Mouse (Mus musculus) liver, embryonic 15.5 days (tissue): ENCODE results near the gene Xxylt1. TPM values are rescaled to one million over a fixed set of nuclear protein-coding genes. Genes with fewer than 3 reads are reported as not detected.

Experiments
- ATAC-seq: fragments of 200-750 bp; cut with Nextera tagmentation; 2 replicates; pipeline ENCODE4 v1.8.0; 2017; ENCODE audit warnings: moderate number of reproducible peaks, mild to moderate bottlenecking, moderate library complexity; ENCODE audit not compliant: insufficient read depth
- H3K27ac ChIP-seq: fragments of 300-500 bp; sonication (generic); replicated peaks from 2 replicates; pipeline ENCODE4 v1.5.1; 2015; ENCODE audit warnings: mild to moderate bottlenecking, inconsistent platforms
- H3K27me3 ChIP-seq: fragments of 300-500 bp; sonication (generic); 2 replicates; pipeline ENCODE4 v1.6.1; 2015; ENCODE audit warnings: mild to moderate bottlenecking, inconsistent platforms
- H3K36me3 ChIP-seq: fragments of 300-500 bp; sonication (generic); replicated peaks from 2 replicates; pipeline ENCODE4 v1.6.1; 2015; ENCODE audit warnings: moderate library complexity, mild to moderate bottlenecking, inconsistent platforms
- H3K4me1 ChIP-seq: fragments of 300-500 bp; sonication (generic); replicated peaks from 2 replicates; pipeline ENCODE4 v1.6.1; 2015; ENCODE audit warnings: inconsistent platforms
- H3K4me2 ChIP-seq: fragments of 300-500 bp; sonication (generic); 2 replicates; pipeline ENCODE4 v1.6.1; 2015; ENCODE audit warnings: moderate library complexity, mild to moderate bottlenecking, inconsistent platforms
- H3K4me3 ChIP-seq: fragments of 300-500 bp; sonication (generic); replicated peaks from 2 replicates; pipeline ENCODE4 v1.5.1; 2015; ENCODE audit warnings: mild to moderate bottlenecking, inconsistent platforms
- H3K9ac ChIP-seq: fragments of 300-500 bp; sonication (generic); 2 replicates; pipeline ENCODE4 v1.6.1; 2015; ENCODE audit warnings: moderate library complexity, mild to moderate bottlenecking, inconsistent platforms
- H3K9me3 ChIP-seq: fragments of 300-500 bp; sonication (generic); replicated peaks from 2 replicates; pipeline ENCODE4 v1.6.1; 2016; ENCODE audit warnings: inconsistent platforms
- WGBS: fragments of 180-500 bp; shearing (Covaris S2); methylation state at CpG from one replicate; pipeline ENCODE4 v1.1.7; 2015; ENCODE audit warnings: mixed read lengths; ENCODE audit not compliant: insufficient replicate concordance; 5-methylcytosine and 5-hydroxymethylcytosine counted together
- polyA plus RNA-seq: library from polyadenylated mRNA; unstranded; fragments of >200 nt; fragmentation: Nextera tagmentation; extraction: Ambion mirVana; gene quantifications from 2 replicates; pipeline ENCODE4 v1.2.1, GENCODE M21; 2015

Xxylt1 gene
- 1.7 and 1.8 TPM in 2 replicates for polyA plus RNA-seq

GRCm38 (mm10) chr16:31081125-31081664 is at the start of gene Xxylt1:
Gene Xxylt1, minus strand, starts transcription at chr16:31081432.
- Histone ChIP-seq H3K4me1 (peaks cover 23% of the 10 kb centered on the region), H3K27ac (peak within 1 kb of the TSS; percentile 74), H3K9ac (peak within 1 kb of the TSS; percentile 59), H3K4me2 (peak within 1 kb of the TSS; percentile 98), H3K36me3 (0 out of 2 replicates have a peak, but pooled peaks cover 3% of the 10 kb centered on the region), H3K4me3 (peak within 1 kb of the TSS; percentile 75), H3K27me3 (no peaks in the 10 kb centered on the region), H3K9me3 (no peaks in the 10 kb centered on the region)
- under 1% methylated on average over 54 of the region's 54 CpGs for WGBS
- ATAC-seq = peak; percentile 93

GRCm38 (mm10) chr16:31128116-31128515 is 46.9 kb upstream of the Xxylt1 start:
- no peaks in the 10 kb centered on the region for H3K27me3 ChIP-seq
- WGBS = 71% methylated on average over 5 of the region's 5 CpGs

GRCm38 (mm10) chr16:31124991-31125390 is 43.8 kb upstream of the Xxylt1 start:
- no peak for ATAC-seq
- 81% methylated on average over 5 of the region's 5 CpGs for WGBS
- H3K4me2 ChIP-seq = no peak overlapping the region
- no peak overlapping the region for H3K27ac ChIP-seq
- H3K4me3 ChIP-seq = no peak overlapping the region
- H3K36me3 ChIP-seq = peaks cover 17% of the 10 kb centered on the region
- H3K27me3 ChIP-seq = no peaks in the 10 kb centered on the region
- no peak overlapping the region for H3K9ac ChIP-seq
- no peaks in the 10 kb centered on the region for H3K9me3 ChIP-seq
- H3K4me1 ChIP-seq = no peaks in the 10 kb centered on the region

More at GRCm38 (mm10) chr16:31128116-31128515, 46.9 kb upstream of the Xxylt1 start:
- Histone ChIP-seq H3K4me1 (no peaks in the 10 kb centered on the region), H3K4me2 (no peak overlapping the region), H3K27ac (no peak overlapping the region), H3K4me3 (no peak overlapping the region), H3K9me3 (no peaks in the 10 kb centered on the region), H3K9ac (no peak overlapping the region), H3K36me3 (peaks cover 15% of the 10 kb centered on the region)
- no peak for ATAC-seq

GRCm38 (mm10) chr16:31121612-31122011 is 40.4 kb upstream of the Xxylt1 start:
- no peaks in the 10 kb centered on the region for H3K9me3 ChIP-seq
- whole genome bisulfite sequencing = 80% methylated on average over 6 of the region's 6 CpGs
- H3K4me3 ChIP-seq = no peak overlapping the region
- no peak overlapping the region for H3K4me2 ChIP-seq
- H3K4me1 ChIP-seq = no peaks in the 10 kb centered on the region
- no peak overlapping the region for H3K27ac ChIP-seq
- no peaks in the 10 kb centered on the region for H3K27me3 ChIP-seq
- no peak for ATAC-seq
- H3K9ac ChIP-seq = no peak overlapping the region
- H3K36me3 ChIP-seq = peaks cover 18% of the 10 kb centered on the region; the same call in 1 of the 2 replicates

- no peak for ATAC-seq
- H3K9ac ChIP-seq = no peak overlapping the region
- no peaks in the 10 kb centered on the region for H3K4me1 ChIP-seq
Observed at GRCm38 (mm10) chr16:31113596-31113995, 32.4 kb upstream of the Xxylt1 start.

GRCm38 (mm10) chr16:31101352-31101751 is 20.1 kb upstream of the Xxylt1 start:
- ATAC-seq = no peak
- H3K4me3 ChIP-seq = no peak overlapping the region
- H3K36me3 ChIP-seq = peaks cover 38% of the 10 kb centered on the region
- no peak overlapping the region for H3K27ac ChIP-seq
- no peaks in the 10 kb centered on the region for H3K4me1 ChIP-seq
- H3K4me2 ChIP-seq = no peak overlapping the region
- WGBS = 77% methylated on average over 2 of the region's 2 CpGs
- no peaks in the 10 kb centered on the region for H3K9me3 ChIP-seq
- no peaks in the 10 kb centered on the region for H3K27me3 ChIP-seq
- no peak overlapping the region for H3K9ac ChIP-seq

More at GRCm38 (mm10) chr16:31113596-31113995, 32.4 kb upstream of the Xxylt1 start:
- H3K9me3 ChIP-seq = no peaks in the 10 kb centered on the region
- H3K27me3 ChIP-seq = no peaks in the 10 kb centered on the region
- H3K4me3 ChIP-seq = no peak overlapping the region
- H3K27ac ChIP-seq = no peak overlapping the region
- peaks cover 44% of the 10 kb centered on the region for H3K36me3 ChIP-seq
- H3K4me2 ChIP-seq = no peak overlapping the region

- 87% methylated on average over 1 of the region's 1 CpGs for WGBS
- Histone ChIP-seq H3K4me3 (no peak overlapping the region), H3K36me3 (peaks cover 40% of the 10 kb centered on the region), H3K4me2 (no peak overlapping the region), H3K9ac (no peak overlapping the region), H3K4me1 (no peaks in the 10 kb centered on the region), H3K27ac (no peak overlapping the region), H3K27me3 (no peaks in the 10 kb centered on the region), H3K9me3 (no peaks in the 10 kb centered on the region)
- ATAC-seq = no peak
Observed at GRCm38 (mm10) chr16:31099906-31100305, 18.7 kb upstream of the Xxylt1 start.

- H3K27ac ChIP-seq = no peak overlapping the region
- H3K9me3 ChIP-seq = no peaks in the 10 kb centered on the region
- no peak overlapping the region for H3K4me3 ChIP-seq
- 74% methylated on average over 6 of the region's 6 CpGs for WGBS
- 0 out of 2 replicates have a peak, but pooled peaks cover 9% of the 10 kb centered on the region for H3K36me3 ChIP-seq
- no peak overlapping the region for H3K9ac ChIP-seq
- H3K4me1 ChIP-seq = no peaks in the 10 kb centered on the region
- no peak for ATAC-seq
- no peaks in the 10 kb centered on the region for H3K27me3 ChIP-seq
- H3K4me2 ChIP-seq = no peak overlapping the region
Observed at GRCm38 (mm10) chr16:31094036-31094435, 12.8 kb upstream of the Xxylt1 start.

- Histone ChIP-seq H3K36me3 (0 out of 2 replicates have a peak, but pooled peaks cover 4% of the 10 kb centered on the region), H3K27ac (no peak overlapping the region), H3K4me3 (no peak overlapping the region), H3K4me1 (no peaks in the 10 kb centered on the region), H3K9ac (no peak overlapping the region), H3K4me2 (no peak overlapping the region), H3K27me3 (no peaks in the 10 kb centered on the region), H3K9me3 (no peaks in the 10 kb centered on the region)
- ATAC-seq = no peak
- 80% methylated on average over 9 of the region's 9 CpGs for WGBS
Observed at GRCm38 (mm10) chr16:31093186-31093585, 12.0 kb upstream of the Xxylt1 start.

- Histone ChIP-seq H3K4me3 (no peak overlapping the region), H3K9ac (no peak overlapping the region), H3K4me1 (peaks cover 23% of the 10 kb centered on the region), H3K4me2 (peak overlapping the region; percentile 98; the same call in 1 of the 2 replicates), H3K9me3 (no peaks in the 10 kb centered on the region), H3K27me3 (no peaks in the 10 kb centered on the region), H3K36me3 (0 out of 2 replicates have a peak, but pooled peaks cover 3% of the 10 kb centered on the region), H3K27ac (no peak overlapping the region)
- ATAC-seq = no peak
- WGBS = 63% methylated on average over 6 of the region's 6 CpGs
Observed at GRCm38 (mm10) chr16:31081891-31082290, 659 bp upstream of the Xxylt1 start.

- H3K4me3 ChIP-seq = peak overlapping the region; percentile 75
- peaks cover 23% of the 10 kb centered on the region for H3K4me1 ChIP-seq
- peak overlapping the region; percentile 74 for H3K27ac ChIP-seq
- H3K9me3 ChIP-seq = no peaks in the 10 kb centered on the region
- no peaks in the 10 kb centered on the region for H3K27me3 ChIP-seq
- 0 out of 2 replicates have a peak, but pooled peaks cover 3% of the 10 kb centered on the region for H3K36me3 ChIP-seq
- under 1% methylated on average over 36 of the region's 36 CpGs for WGBS
- peak overlapping the region; percentile 98 for H3K4me2 ChIP-seq
- peak; percentile 50 for ATAC-seq
- H3K9ac ChIP-seq = peak overlapping the region; percentile 59
Observed at GRCm38 (mm10) chr16:31080573-31081051, 620 bp downstream of the Xxylt1 start.
